Mouse (Mus musculus): ENCODE results near the gene Olfr323. TPM values are rescaled to one million over a fixed set of nuclear protein-coding genes. Genes with fewer than 3 reads are reported as not detected.

The Olfr323 gene
- polyA plus RNA-seq, 2 experiments: not detected

GRCm38 (mm10) chr11:58636376-58636977 lies 6.2 kb upstream of the Olfr323 start:
- 6% methylated on average over 4 of the region's 4 CpGs for WGBS (ENCODE audit: insufficient replicate concordance)
- no peaks in the 10 kb centered on the region for H3K36me3 ChIP-seq (replicated peaks; ENCODE audit: control insufficient read depth, insufficient read depth, low read depth)
- H3K4me1 ChIP-seq (replicated peaks; ENCODE audit: control insufficient read depth in 2 of 2, insufficient read depth in 2 of 2, low read length in 1 of 2): peaks cover 9 to 11% of the 10 kb centered on the region in 2 experiments
- no peak for TF ChIP-seq EP300 (IDR thresholded peaks at IDR 0.05; ENCODE audit: low read depth)
- TF ChIP-seq CTCF (IDR thresholded peaks at IDR 0.05; ENCODE audit: low read depth): peak; percentile 97
- no peak overlapping the region for H3K27ac ChIP-seq
- no peak overlapping the region for H3K9ac ChIP-seq (replicated peaks)
- H3K9me3 ChIP-seq (ENCODE audit: control insufficient read depth, low read length): no peaks in the 10 kb centered on the region
- no peaks in the 10 kb centered on the region for H3K27me3 ChIP-seq (ENCODE audit: control insufficient read depth, insufficient read depth, low read length)
- H3K4me2 ChIP-seq (ENCODE audit: low read depth): no peak overlapping the region
- peak; percentile 57 to 69 (median 65) for DNase-seq (ENCODE audit: low read depth in 3 of 3, low spot score in 3 of 3)
- no peak overlapping the region for H3K4me3 ChIP-seq (ENCODE audit: insufficient read depth in 1 of 2, low read depth in 2 of 2, low read length in 2 of 2)
- ATAC-seq (ENCODE audit: insufficient read depth): no peak

DNA sequence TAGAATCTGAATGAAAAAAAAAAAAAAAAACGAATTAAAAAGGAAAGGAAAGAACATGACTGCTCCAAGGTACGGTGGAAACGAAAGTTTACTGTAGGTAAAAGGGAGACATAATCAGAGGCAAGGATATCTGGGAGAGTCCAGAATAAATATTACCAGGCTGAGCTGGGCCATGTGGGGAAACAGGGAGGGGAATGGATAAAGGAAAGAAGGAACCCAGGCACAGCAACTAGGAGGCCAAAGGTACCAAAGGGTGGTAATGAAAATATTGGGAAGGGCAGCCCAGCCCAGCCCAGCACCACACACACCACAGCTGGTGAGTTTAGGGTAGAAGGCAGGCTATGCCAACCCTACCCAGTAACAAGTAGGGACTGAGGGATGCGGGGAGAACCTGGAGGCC lies 4.6 kb upstream of the Olfr323 start:
- H3K4me1 ChIP-seq (replicated peaks; ENCODE audit: control insufficient read depth in 2 of 2, insufficient read depth in 2 of 2, low read length in 1 of 2): peaks cover 8 to 9% of the 10 kb centered on the region in 2 experiments
- no peak overlapping the region for H3K27ac ChIP-seq
- no peaks in the 10 kb centered on the region for H3K9me3 ChIP-seq (ENCODE audit: control insufficient read depth, low read length)
- no peak for DNase-seq (ENCODE audit: low read depth in 3 of 3, low spot score in 3 of 3)
- H3K9ac ChIP-seq (replicated peaks): no peak overlapping the region
- H3K27me3 ChIP-seq (ENCODE audit: control insufficient read depth, insufficient read depth, low read length): no peaks in the 10 kb centered on the region
- TF ChIP-seq EP300 (IDR thresholded peaks at IDR 0.05; ENCODE audit: low read depth): no peak
- TF ChIP-seq CTCF (IDR thresholded peaks at IDR 0.05; ENCODE audit: low read depth): no peak
- H3K4me3 ChIP-seq (ENCODE audit: insufficient read depth in 1 of 2, low read depth in 2 of 2, low read length in 2 of 2): no peak overlapping the region
- 56% methylated on average over 4 of the region's 4 CpGs for WGBS (ENCODE audit: insufficient replicate concordance)
- no peak for ATAC-seq (ENCODE audit: insufficient read depth)
- no peaks in the 10 kb centered on the region for H3K36me3 ChIP-seq (replicated peaks; ENCODE audit: control insufficient read depth, insufficient read depth, low read depth)
- H3K4me2 ChIP-seq (ENCODE audit: low read depth): no peak overlapping the region

DNA sequence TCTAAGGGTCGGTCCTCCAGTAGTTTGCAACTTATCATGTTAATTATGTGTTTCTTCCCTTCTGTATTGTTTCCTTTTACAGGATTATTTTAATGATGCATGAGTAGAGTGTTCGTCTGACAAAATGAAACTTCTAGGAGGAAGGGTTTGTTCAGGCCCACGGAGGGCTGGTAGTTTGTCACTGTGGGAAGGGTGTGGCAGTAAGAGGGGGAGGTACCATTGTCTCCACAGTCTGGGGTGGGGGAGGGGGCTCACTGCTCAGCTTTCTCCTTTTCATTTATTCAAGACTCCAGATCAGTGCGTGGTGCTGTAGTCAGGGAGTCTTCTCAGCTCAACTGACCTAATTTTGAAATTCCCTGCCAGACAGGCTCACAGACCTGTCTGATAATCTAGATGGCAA lies 4.2 kb downstream of the Olfr323 start:
- no peaks in the 10 kb centered on the region for H3K4me1 ChIP-seq (replicated peaks; ENCODE audit: control insufficient read depth in 2 of 2, insufficient read depth in 2 of 2, low read length in 1 of 2)
- H3K9me3 ChIP-seq (ENCODE audit: control insufficient read depth, low read length): no peaks in the 10 kb centered on the region
- DNase-seq (ENCODE audit: low read depth in 3 of 3, low spot score in 3 of 3) (no peak), ATAC-seq (ENCODE audit: insufficient read depth) (no peak)
- no peak overlapping the region for H3K4me2 ChIP-seq (ENCODE audit: low read depth)
- no peak overlapping the region for H3K4me3 ChIP-seq (ENCODE audit: insufficient read depth in 1 of 2, low read depth in 2 of 2, low read length in 2 of 2)
- no peak for TF ChIP-seq CTCF (IDR thresholded peaks at IDR 0.05; ENCODE audit: low read depth)
- TF ChIP-seq EP300 (IDR thresholded peaks at IDR 0.05; ENCODE audit: low read depth): no peak
- H3K9ac ChIP-seq (replicated peaks): no peak overlapping the region
- no peak overlapping the region for H3K27ac ChIP-seq
- WGBS (ENCODE audit: insufficient replicate concordance): 45% methylated on average over 4 of the region's 4 CpGs
- no peaks in the 10 kb centered on the region for H3K36me3 ChIP-seq (replicated peaks; ENCODE audit: control insufficient read depth, insufficient read depth, low read depth)
- H3K27me3 ChIP-seq (ENCODE audit: control insufficient read depth, insufficient read depth, low read length): no peaks in the 10 kb centered on the region

- Histone ChIP-seq H3K4me1 (replicated peaks; ENCODE audit: control insufficient read depth in 2 of 2, insufficient read depth in 2 of 2, low read length in 1 of 2) (no peaks in the 10 kb centered on the region), H3K27me3 (ENCODE audit: control insufficient read depth, insufficient read depth, low read length) (no peaks in the 10 kb centered on the region), H3K36me3 (replicated peaks; ENCODE audit: control insufficient read depth, insufficient read depth, low read depth) (no peaks in the 10 kb centered on the region), H3K4me3 (ENCODE audit: insufficient read depth in 1 of 2, low read depth in 2 of 2, low read length in 2 of 2) (no peak overlapping the region), H3K27ac (no peak overlapping the region), H3K4me2 (ENCODE audit: low read depth) (no peak overlapping the region), H3K9ac (replicated peaks) (no peak overlapping the region), H3K9me3 (ENCODE audit: control insufficient read depth, low read length) (no peaks in the 10 kb centered on the region)
- ATAC-seq (ENCODE audit: insufficient read depth) (no peak), DNase-seq (ENCODE audit: low read depth in 3 of 3, low spot score in 3 of 3) (no peak)
- WGBS (ENCODE audit: insufficient replicate concordance): 68% methylated on average over 6 of the region's 6 CpGs
- no peak for TF ChIP-seq CTCF (IDR thresholded peaks at IDR 0.05; ENCODE audit: low read depth)
- TF ChIP-seq EP300 (IDR thresholded peaks at IDR 0.05; ENCODE audit: low read depth): no peak
Observed at GRCm38 (mm10) chr11:58618793-58619192, 11.5 kb downstream of the Olfr323 start.

- Histone ChIP-seq H3K27me3 (ENCODE audit: control insufficient read depth, insufficient read depth, low read length) (no peaks in the 10 kb centered on the region), H3K4me2 (ENCODE audit: low read depth) (no peak overlapping the region), H3K4me1 (replicated peaks; ENCODE audit: control insufficient read depth in 2 of 2, insufficient read depth in 2 of 2, low read length in 1 of 2) (no peaks in the 10 kb centered on the region), H3K9me3 (ENCODE audit: control insufficient read depth, low read length) (no peaks in the 10 kb centered on the region), H3K36me3 (replicated peaks; ENCODE audit: control insufficient read depth, insufficient read depth, low read depth) (no peaks in the 10 kb centered on the region), H3K4me3 (ENCODE audit: insufficient read depth in 1 of 2, low read depth in 2 of 2, low read length in 2 of 2) (no peak overlapping the region), H3K27ac (no peak overlapping the region), H3K9ac (replicated peaks) (no peak overlapping the region)
- TF ChIP-seq CTCF (IDR thresholded peaks at IDR 0.05; ENCODE audit: low read depth) (no peak), EP300 (IDR thresholded peaks at IDR 0.05; ENCODE audit: low read depth) (no peak)
- ATAC-seq (ENCODE audit: insufficient read depth) (no peak), DNase-seq (ENCODE audit: low read depth in 3 of 3, low spot score in 3 of 3) (no peak)
- WGBS (ENCODE audit: insufficient replicate concordance): 46% methylated on average over 3 of the region's 3 CpGs
Observed at GRCm38 (mm10) chr11:58618369-58618768, 11.9 kb downstream of the Olfr323 start.

Data from liver, embryonic 14.5 days (tissue).